Mouse (Mus musculus) stomach, embryonic 16.5 days (tissue): ENCODE results near the gene Mtg1. TPM values are rescaled to one million over a fixed set of nuclear protein-coding genes. Genes with fewer than 3 reads are reported as not detected.
A peak's percentile ranks its signal among the peaks of the same experiment; 100 is the strongest.

ENCODE experiments used
- ATAC-seq: fragments of 200-750 bp; cut with Nextera tagmentation; 2 replicates; pipeline ENCODE4 v1.8.0; 2017; ENCODE audit warnings: moderate number of reproducible peaks, moderate TSS enrichment; ENCODE audit not compliant: insufficient read depth, low FRiP score
- H3K27ac ChIP-seq: fragments of 300-500 bp; sonication (generic); 2 replicates; pipeline ENCODE4 v1.5.1; 2014; ENCODE audit warnings: low read length
- H3K27me3 ChIP-seq: fragments of 300-500 bp; sonication (generic); 2 replicates; pipeline ENCODE4 v1.6.1; 2014; ENCODE audit warnings: low read length, control low read depth, mixed read lengths; ENCODE audit not compliant: control insufficient read depth, insufficient read depth
- H3K36me3 ChIP-seq: fragments of 300-500 bp; sonication (generic); 2 replicates; pipeline ENCODE4 v1.6.1; 2014; ENCODE audit warnings: low read length; ENCODE audit not compliant: control insufficient read depth, insufficient read depth
- H3K4me1 ChIP-seq: fragments of 300-500 bp; sonication (generic); 2 replicates; pipeline ENCODE4 v1.6.1; 2014; ENCODE audit warnings: low read length, control low read depth, mixed read lengths; ENCODE audit not compliant: control insufficient read depth, insufficient read depth
- H3K4me2 ChIP-seq: fragments of 300-500 bp; sonication (generic); 2 replicates; pipeline ENCODE4 v1.6.1; 2014; ENCODE audit warnings: low read depth, low read length, mixed read lengths
- H3K4me3 ChIP-seq: fragments of 300-500 bp; sonication (generic); replicated peaks from 2 replicates; pipeline ENCODE4 v1.5.1; 2014; ENCODE audit warnings: mild to moderate bottlenecking, low read length
- H3K9ac ChIP-seq: fragments of 300-500 bp; sonication (generic); 2 replicates; pipeline ENCODE4 v1.6.1; 2014; ENCODE audit warnings: low read length
- H3K9me3 ChIP-seq: fragments of 300-500 bp; sonication (generic); replicated peaks from 2 replicates; pipeline ENCODE4 v1.6.1; 2016; ENCODE audit warnings: low read length, control low read depth; ENCODE audit not compliant: control insufficient read depth
- WGBS: fragments of 180-500 bp; shearing (Covaris S2); extraction: QIAGEN DNeasy Blood & Tissue Kit; methylation state at CpG from one replicate; pipeline ENCODE4 v1.1.7; 2014; 5-methylcytosine and 5-hydroxymethylcytosine counted together
- polyA plus RNA-seq: library from polyadenylated mRNA; unstranded; fragments of >200 nt; fragmentation: Nextera tagmentation; extraction: Ambion mirVana; gene quantifications from 2 replicates; pipeline ENCODE4 v1.2.1, GENCODE M21; 2015

The Mtg1 gene
- polyA plus RNA-seq, 1 experiment from 2014 or later: 20.2 TPM

GRCm38 (mm10) chr7:140141350-140141749 lies 4.0 kb downstream of the Mtg1 start:
- 4% methylated on average over 14 of the region's 14 CpGs for WGBS
- no peak for ATAC-seq
- no peak overlapping the region for H3K27ac ChIP-seq

GRCm38 (mm10) chr7:140144550-140144949 lies 7.2 kb downstream of the Mtg1 start:
- Histone ChIP-seq H3K4me1 (no peaks in the 10 kb centered on the region), H3K27me3 (no peaks in the 10 kb centered on the region), H3K4me2 (no peak overlapping the region), H3K4me3 (no peak overlapping the region), H3K9ac (no peak overlapping the region), H3K9me3 (no peaks in the 10 kb centered on the region), H3K36me3 (no peaks in the 10 kb centered on the region), H3K27ac (no peak overlapping the region)
- no peak for ATAC-seq
- 81% methylated on average over 4 of the region's 4 CpGs for WGBS

More at GRCm38 (mm10) chr7:140141350-140141749, 4.0 kb downstream of the Mtg1 start:
- H3K9ac ChIP-seq: peak overlapping the region; percentile 50
- H3K4me1 ChIP-seq: peaks cover 5% of the 10 kb centered on the region; the same call in 1 of the 2 replicates
- H3K36me3 ChIP-seq: no peaks in the 10 kb centered on the region
- H3K27me3 ChIP-seq: no peaks in the 10 kb centered on the region
- H3K9me3 ChIP-seq: no peaks in the 10 kb centered on the region
- no peak overlapping the region for H3K4me2 ChIP-seq
- H3K4me3 ChIP-seq: no peak overlapping the region

- peak overlapping the region; percentile 47 for H3K4me2 ChIP-seq
- ATAC-seq: 0 out of 2 replicates have a peak, but pooled peaks have one; percentile 15
- peaks cover 24% of the 10 kb centered on the region for H3K27me3 ChIP-seq
- H3K9me3 ChIP-seq: no peaks in the 10 kb centered on the region
- no peaks in the 10 kb centered on the region for H3K36me3 ChIP-seq
- H3K9ac ChIP-seq: peak overlapping the region; percentile 53; the same call in 1 of the 2 replicates
- 0 out of 2 replicates have a peak, but pooled peaks cover 5% of the 10 kb centered on the region for H3K4me1 ChIP-seq
- peak overlapping the region; percentile 21; the same call in 1 of the 2 replicates for H3K4me3 ChIP-seq
- H3K27ac ChIP-seq: no peak overlapping the region
- WGBS: 3% methylated on average over 28 of the region's 28 CpGs
Observed at GRCm38 (mm10) chr7:140153383-140153782, 16.0 kb downstream of the Mtg1 start.

- 15% methylated on average over 4 of the region's 4 CpGs for WGBS
- Histone ChIP-seq H3K4me3 (no peak overlapping the region), H3K4me1 (0 out of 2 replicates have a peak, but pooled peaks cover 5% of the 10 kb centered on the region), H3K4me2 (peak overlapping the region; percentile 47), H3K9ac (no peak overlapping the region; the same call in 1 of the 2 replicates), H3K9me3 (no peaks in the 10 kb centered on the region), H3K27ac (no peak overlapping the region), H3K36me3 (no peaks in the 10 kb centered on the region), H3K27me3 (peaks cover 24% of the 10 kb centered on the region)
- no peak for ATAC-seq
Observed at GRCm38 (mm10) chr7:140153829-140154217, 16.5 kb downstream of the Mtg1 start.

GRCm38 (mm10) chr7:140154218-140154927 lies 17.0 kb downstream of the Mtg1 start, which contains the start of gene Sprn:
Gene Sprn, minus strand, starts transcription at chr7:140154877.
- peak within 1 kb of the TSS; percentile 55 for H3K9ac ChIP-seq
- H3K36me3 ChIP-seq: no peaks in the 10 kb centered on the region

GRCm38 (mm10) chr7:140160363-140160762 lies 23.0 kb downstream of the Mtg1 start:
- WGBS: 83% methylated on average over 3 of the region's 3 CpGs
- H3K9ac ChIP-seq: no peak overlapping the region
- no peaks in the 10 kb centered on the region for H3K27me3 ChIP-seq
- H3K36me3 ChIP-seq: no peaks in the 10 kb centered on the region
- H3K9me3 ChIP-seq: no peaks in the 10 kb centered on the region
- no peak overlapping the region for H3K4me3 ChIP-seq
- ATAC-seq: no peak
- H3K4me2 ChIP-seq: no peak overlapping the region
- no peak overlapping the region for H3K27ac ChIP-seq
- H3K4me1 ChIP-seq: no peaks in the 10 kb centered on the region

More at GRCm38 (mm10) chr7:140154218-140154927, 17.0 kb downstream of the Mtg1 start, which contains the start of gene Sprn:
- Histone ChIP-seq H3K27me3 (peaks cover 24% of the 10 kb centered on the region), H3K4me2 (peak within 1 kb of the TSS; percentile 47), H3K27ac (no peak within 1 kb of the TSS), H3K4me1 (0 out of 2 replicates have a peak, but pooled peaks cover 5% of the 10 kb centered on the region), H3K9me3 (no peaks in the 10 kb centered on the region), H3K4me3 (peak within 1 kb of the TSS; percentile 34)
- peak; percentile 26; the same call in 1 of the 2 replicates for ATAC-seq
- WGBS: 3% methylated on average over 28 of the region's 28 CpGs

GRCm38 (mm10) chr7:140164664-140165063 lies 27.3 kb downstream of the Mtg1 start, which contains the start of gene Olfr522:
Gene Olfr522, minus strand, starts transcription at chr7:140164764.
- WGBS: 77% methylated on average over 7 of the region's 7 CpGs
- Histone ChIP-seq H3K27ac (no peak within 1 kb of the TSS), H3K4me3 (no peak within 1 kb of the TSS), H3K36me3 (no peaks in the 10 kb centered on the region), H3K4me2 (no peak within 1 kb of the TSS), H3K27me3 (no peaks in the 10 kb centered on the region), H3K4me1 (no peaks in the 10 kb centered on the region), H3K9me3 (no peaks in the 10 kb centered on the region; the same call in 1 of the 2 replicates), H3K9ac (no peak within 1 kb of the TSS)
- no peak for ATAC-seq

GRCm38 (mm10) chr7:140167950-140168349 lies 30.6 kb downstream of the Mtg1 start:
- no peaks in the 10 kb centered on the region for H3K4me1 ChIP-seq
- H3K27ac ChIP-seq: no peak overlapping the region
- no peak for ATAC-seq
- no peaks in the 10 kb centered on the region; the same call in 1 of the 2 replicates for H3K9me3 ChIP-seq
- H3K4me3 ChIP-seq: no peak overlapping the region
- no peak overlapping the region for H3K9ac ChIP-seq
- no peaks in the 10 kb centered on the region for H3K27me3 ChIP-seq
- H3K36me3 ChIP-seq: no peaks in the 10 kb centered on the region
- 55% methylated on average over 1 of the region's 1 CpGs for WGBS
- no peak overlapping the region for H3K4me2 ChIP-seq

- Histone ChIP-seq H3K4me1 (no peaks in the 10 kb centered on the region), H3K4me3 (no peak overlapping the region), H3K9ac (no peak overlapping the region), H3K9me3 (no peaks in the 10 kb centered on the region; the same call in 1 of the 2 replicates), H3K27me3 (no peaks in the 10 kb centered on the region), H3K27ac (no peak overlapping the region), H3K4me2 (no peak overlapping the region), H3K36me3 (no peaks in the 10 kb centered on the region)
- WGBS: 53% methylated on average over 4 of the region's 4 CpGs
- ATAC-seq: no peak
Observed at GRCm38 (mm10) chr7:140169386-140169785, 32.0 kb downstream of the Mtg1 start.
